Mouse (Mus musculus): ENCODE data around the gene Lrig3. TPM values are rescaled to one million over a fixed set of nuclear protein-coding genes. Genes with fewer than 3 reads are reported as not detected.

Gene Lrig3
- polyA plus RNA-seq, 1 experiment from 2014 or later: 1.2 TPM

GRCm38 (mm10) chr10:125970500-125970899, 4.5 kb downstream of the Lrig3 start:
- H3K4me2 ChIP-seq (ENCODE audit: low read depth, low read length): no peak overlapping the region
- WGBS: 61% methylated on average over 4 of the region's 4 CpGs
- H3K4me3 ChIP-seq (ENCODE audit: low read length): no peak overlapping the region
- H3K27me3 ChIP-seq (ENCODE audit: control insufficient read depth, insufficient read depth, low read length): peaks cover 12% of the 10 kb centered on the region; the same call in 1 of the 2 replicates
- no peaks in the 10 kb centered on the region for H3K36me3 ChIP-seq (ENCODE audit: control insufficient read depth, insufficient read depth)
- H3K9me3 ChIP-seq (replicated peaks; ENCODE audit: control insufficient read depth, low read length): no peaks in the 10 kb centered on the region
- H3K27ac ChIP-seq (ENCODE audit: low read length): no peak overlapping the region
- H3K9ac ChIP-seq (ENCODE audit: low read length): no peak overlapping the region
- ATAC-seq (replicated peaks; ENCODE audit: extremely low read depth, insufficient read depth, low FRiP score): no peak
- H3K4me1 ChIP-seq (ENCODE audit: control insufficient read depth, insufficient read depth, low read length): peaks cover 6% of the 10 kb centered on the region

- 75% methylated on average over 7 of the region's 7 CpGs for WGBS
- no peak for ATAC-seq (replicated peaks; ENCODE audit: extremely low read depth, insufficient read depth, low FRiP score)
- H3K27ac ChIP-seq (ENCODE audit: low read length): no peak overlapping the region
- H3K36me3 ChIP-seq (ENCODE audit: control insufficient read depth, insufficient read depth): no peaks in the 10 kb centered on the region
- H3K4me2 ChIP-seq (ENCODE audit: low read depth, low read length): no peak overlapping the region
- H3K9me3 ChIP-seq (replicated peaks; ENCODE audit: control insufficient read depth, low read length): no peaks in the 10 kb centered on the region
- peaks cover 5% of the 10 kb centered on the region; the same call in 1 of the 2 replicates for H3K27me3 ChIP-seq (ENCODE audit: control insufficient read depth, insufficient read depth, low read length)
- H3K4me1 ChIP-seq (ENCODE audit: control insufficient read depth, insufficient read depth, low read length): no peaks in the 10 kb centered on the region
- no peak overlapping the region for H3K9ac ChIP-seq (ENCODE audit: low read length)
- H3K4me3 ChIP-seq (ENCODE audit: low read length): no peak overlapping the region
Observed at GRCm38 (mm10) chr10:125973726-125974125, 7.8 kb downstream of the Lrig3 start.

GRCm38 (mm10) chr10:125981938-125982337, 16.0 kb downstream of the Lrig3 start:
- Histone ChIP-seq H3K4me2 (ENCODE audit: low read depth, low read length) (no peak overlapping the region), H3K4me1 (ENCODE audit: control insufficient read depth, insufficient read depth, low read length) (no peaks in the 10 kb centered on the region), H3K4me3 (ENCODE audit: low read length) (no peak overlapping the region), H3K9ac (ENCODE audit: low read length) (no peak overlapping the region), H3K27me3 (ENCODE audit: control insufficient read depth, insufficient read depth, low read length) (no peaks in the 10 kb centered on the region), H3K27ac (ENCODE audit: low read length) (no peak overlapping the region), H3K36me3 (ENCODE audit: control insufficient read depth, insufficient read depth) (no peaks in the 10 kb centered on the region), H3K9me3 (replicated peaks; ENCODE audit: control insufficient read depth, low read length) (no peaks in the 10 kb centered on the region)
- no peak for ATAC-seq (replicated peaks; ENCODE audit: extremely low read depth, insufficient read depth, low FRiP score)
- 89% methylated on average over 5 of the region's 5 CpGs for WGBS

- no peak overlapping the region for H3K4me3 ChIP-seq (ENCODE audit: low read length)
- no peaks in the 10 kb centered on the region for H3K36me3 ChIP-seq (ENCODE audit: control insufficient read depth, insufficient read depth)
- 80% methylated on average over 9 of the region's 9 CpGs for WGBS
- H3K4me2 ChIP-seq (ENCODE audit: low read depth, low read length): no peak overlapping the region
- no peak overlapping the region for H3K27ac ChIP-seq (ENCODE audit: low read length)
- H3K9ac ChIP-seq (ENCODE audit: low read length): no peak overlapping the region
- H3K27me3 ChIP-seq (ENCODE audit: control insufficient read depth, insufficient read depth, low read length): no peaks in the 10 kb centered on the region
- no peaks in the 10 kb centered on the region for H3K9me3 ChIP-seq (replicated peaks; ENCODE audit: control insufficient read depth, low read length)
- ATAC-seq (replicated peaks; ENCODE audit: extremely low read depth, insufficient read depth, low FRiP score): no peak
- no peaks in the 10 kb centered on the region for H3K4me1 ChIP-seq (ENCODE audit: control insufficient read depth, insufficient read depth, low read length)
Observed at GRCm38 (mm10) chr10:125984473-125985035, 18.6 kb downstream of the Lrig3 start.

GRCm38 (mm10) chr10:125985795-125986194, 19.8 kb downstream of the Lrig3 start:
- H3K9ac ChIP-seq (ENCODE audit: low read length): no peak overlapping the region
- 88% methylated on average over 1 of the region's 1 CpGs for WGBS
- ATAC-seq (replicated peaks; ENCODE audit: extremely low read depth, insufficient read depth, low FRiP score): no peak

GRCm38 (mm10) chr10:125986443-125986842, 20.5 kb downstream of the Lrig3 start:
- no peaks in the 10 kb centered on the region for H3K9me3 ChIP-seq (replicated peaks; ENCODE audit: control insufficient read depth, low read length)
- no peaks in the 10 kb centered on the region for H3K27me3 ChIP-seq (ENCODE audit: control insufficient read depth, insufficient read depth, low read length)
- H3K9ac ChIP-seq (ENCODE audit: low read length): no peak overlapping the region
- no peak for ATAC-seq (replicated peaks; ENCODE audit: extremely low read depth, insufficient read depth, low FRiP score)
- H3K4me3 ChIP-seq (ENCODE audit: low read length): no peak overlapping the region
- H3K4me1 ChIP-seq (ENCODE audit: control insufficient read depth, insufficient read depth, low read length): no peaks in the 10 kb centered on the region
- WGBS: 81% methylated on average over 9 of the region's 9 CpGs
- H3K4me2 ChIP-seq (ENCODE audit: low read depth, low read length): no peak overlapping the region
- H3K27ac ChIP-seq (ENCODE audit: low read length): no peak overlapping the region
- H3K36me3 ChIP-seq (ENCODE audit: control insufficient read depth, insufficient read depth): no peaks in the 10 kb centered on the region

More at GRCm38 (mm10) chr10:125985795-125986194, 19.8 kb downstream of the Lrig3 start:
- no peak overlapping the region for H3K4me2 ChIP-seq (ENCODE audit: low read depth, low read length)
- H3K27ac ChIP-seq (ENCODE audit: low read length): no peak overlapping the region
- no peaks in the 10 kb centered on the region for H3K27me3 ChIP-seq (ENCODE audit: control insufficient read depth, insufficient read depth, low read length)
- H3K4me3 ChIP-seq (ENCODE audit: low read length): no peak overlapping the region
- no peaks in the 10 kb centered on the region for H3K9me3 ChIP-seq (replicated peaks; ENCODE audit: control insufficient read depth, low read length)
- no peaks in the 10 kb centered on the region for H3K36me3 ChIP-seq (ENCODE audit: control insufficient read depth, insufficient read depth)
- no peaks in the 10 kb centered on the region for H3K4me1 ChIP-seq (ENCODE audit: control insufficient read depth, insufficient read depth, low read length)

- H3K4me2 ChIP-seq (ENCODE audit: low read depth, low read length): no peak overlapping the region
- no peaks in the 10 kb centered on the region for H3K36me3 ChIP-seq (ENCODE audit: control insufficient read depth, insufficient read depth)
- H3K4me3 ChIP-seq (ENCODE audit: low read length): no peak overlapping the region
- H3K27ac ChIP-seq (ENCODE audit: low read length): no peak overlapping the region
- 55% methylated on average over 6 of the region's 6 CpGs for WGBS
- ATAC-seq (replicated peaks; ENCODE audit: extremely low read depth, insufficient read depth, low FRiP score): no peak
- H3K9me3 ChIP-seq (replicated peaks; ENCODE audit: control insufficient read depth, low read length): no peaks in the 10 kb centered on the region
- no peak overlapping the region for H3K9ac ChIP-seq (ENCODE audit: low read length)
- H3K4me1 ChIP-seq (ENCODE audit: control insufficient read depth, insufficient read depth, low read length): no peaks in the 10 kb centered on the region
- no peaks in the 10 kb centered on the region for H3K27me3 ChIP-seq (ENCODE audit: control insufficient read depth, insufficient read depth, low read length)
Observed at GRCm38 (mm10) chr10:125987307-125987706, 21.3 kb downstream of the Lrig3 start.

- H3K9ac ChIP-seq (ENCODE audit: low read length): no peak overlapping the region
- ATAC-seq (replicated peaks; ENCODE audit: extremely low read depth, insufficient read depth, low FRiP score): no peak
- no peaks in the 10 kb centered on the region for H3K9me3 ChIP-seq (replicated peaks; ENCODE audit: control insufficient read depth, low read length)
- H3K36me3 ChIP-seq (ENCODE audit: control insufficient read depth, insufficient read depth): no peaks in the 10 kb centered on the region
- H3K4me3 ChIP-seq (ENCODE audit: low read length): no peak overlapping the region
- WGBS: 75% methylated on average over 11 of the region's 11 CpGs
- H3K27ac ChIP-seq (ENCODE audit: low read length): no peak overlapping the region
- H3K27me3 ChIP-seq (ENCODE audit: control insufficient read depth, insufficient read depth, low read length): no peaks in the 10 kb centered on the region
- no peak overlapping the region for H3K4me2 ChIP-seq (ENCODE audit: low read depth, low read length)
- H3K4me1 ChIP-seq (ENCODE audit: control insufficient read depth, insufficient read depth, low read length): no peaks in the 10 kb centered on the region
Observed at GRCm38 (mm10) chr10:125988037-125988436, 22.1 kb downstream of the Lrig3 start.

- Histone ChIP-seq H3K4me1 (ENCODE audit: control insufficient read depth, insufficient read depth, low read length) (no peaks in the 10 kb centered on the region), H3K9ac (ENCODE audit: low read length) (no peak overlapping the region), H3K4me2 (ENCODE audit: low read depth, low read length) (no peak overlapping the region), H3K27me3 (ENCODE audit: control insufficient read depth, insufficient read depth, low read length) (no peaks in the 10 kb centered on the region), H3K9me3 (replicated peaks; ENCODE audit: control insufficient read depth, low read length) (no peaks in the 10 kb centered on the region), H3K36me3 (ENCODE audit: control insufficient read depth, insufficient read depth) (no peaks in the 10 kb centered on the region), H3K27ac (ENCODE audit: low read length) (no peak overlapping the region), H3K4me3 (ENCODE audit: low read length) (no peak overlapping the region)
- 83% methylated on average over 7 of the region's 7 CpGs for WGBS
- ATAC-seq (replicated peaks; ENCODE audit: extremely low read depth, insufficient read depth, low FRiP score): no peak
Observed at GRCm38 (mm10) chr10:125989890-125990289, 23.9 kb downstream of the Lrig3 start.
